Comparison of ENCODE assay signal across 14 mouse cellular contexts in the genomic region with DNA sequence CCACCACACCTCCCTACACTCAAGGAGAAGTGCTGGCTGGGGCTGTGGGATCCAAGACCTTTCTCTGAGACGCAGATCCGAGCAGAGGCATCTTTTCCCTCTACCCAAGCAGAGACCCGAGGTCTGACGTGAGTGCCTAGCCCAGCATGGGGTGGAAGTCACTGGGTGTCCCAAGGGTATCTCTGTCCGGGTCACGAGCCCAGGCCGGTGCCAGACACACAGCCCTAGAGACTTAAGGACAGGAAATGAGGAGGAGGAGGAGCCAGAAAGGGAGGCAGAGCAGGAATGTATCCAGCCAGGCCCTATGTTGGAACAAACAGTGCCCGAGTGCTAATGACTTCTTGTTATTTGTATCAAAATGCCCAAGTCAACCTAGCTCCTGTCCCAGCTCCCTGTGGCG. TPM values are rescaled to one million over a fixed set of nuclear protein-coding genes. Genes with fewer than 3 reads are reported as not detected.
DNase-seq lines count a peak whose midpoint lies in the region; ATAC-seq and TF ChIP-seq lines count a peak whose summit lies in the region.
"Had no signal": no experiment of that assay in that cellular context is flagged by ENCODE, and none has a peak within 500 bp of the region (broad histone marks: within the 10 kb centered on the region; RNA-seq: fewer than 3 reads in every experiment).

No protein-coding gene starts in this region.

- TF ChIP-seq EP300 in ES-Bruce4 (IDR thresholded peaks at IDR 0.05; ENCODE audit: insufficient read depth, low read depth, low read length), result no peak
- peak; percentile 7; the same call in 1 of the 2 replicates for TF ChIP-seq EP300 in lung, postnatal 0 days (IDR thresholded peaks at IDR 0.05)

- H3K9me3 ChIP-seq in ES-Bruce4 (replicated peaks; ENCODE audit: control insufficient read depth, insufficient read depth, low read length, poor library complexity, severe bottlenecking), result no peaks in the 10 kb centered on the region
- no peaks in the 10 kb centered on the region for H3K9me3 ChIP-seq in lung, postnatal 0 days (ENCODE audit: low read length)
- H3K9me3 ChIP-seq: heart, embryonic 15.5 days; intestine, embryonic 15.5 days had no signal

- TF ChIP-seq CTCF in ES-Bruce4 (IDR thresholded peaks at IDR 0.05; ENCODE audit: low read depth, low read length), result no peak
- no peak for TF ChIP-seq CTCF in lung, postnatal 0 days (IDR thresholded peaks at IDR 0.05)

- 0 out of 2 replicates have a peak, but pooled peaks cover 4% of the 10 kb centered on the region for H3K36me3 ChIP-seq in ES-Bruce4 (ENCODE audit: control insufficient read depth, insufficient read depth, low read length, poor library complexity, severe bottlenecking)
- peaks cover 14% of the 10 kb centered on the region; the same call in 1 of the 2 replicates for H3K36me3 ChIP-seq in lung, postnatal 0 days (ENCODE audit: insufficient read depth, low read length)
- H3K36me3 ChIP-seq: intestine, embryonic 15.5 days had no signal

- peak; percentile 13 for ATAC-seq in lung, postnatal 0 days
- ATAC-seq in granulocyte monocyte progenitor cell, adult 5-6 weeks (replicated peaks; ENCODE audit: poor library complexity, severe bottlenecking), result no peak
- ATAC-seq: intestine, embryonic 15.5 days; liver, postnatal 0 days had no signal

- H3K4me2 ChIP-seq in lung, postnatal 0 days (replicated peaks; ENCODE audit: low read depth, low read length), result no peak overlapping the region
- H3K4me2 ChIP-seq: heart, embryonic 15.5 days; intestine, embryonic 15.5 days had no signal

- peak; percentile 43 for DNase-seq in adrenal gland, adult 8-10 months
- no peak for DNase-seq in adrenal gland, postnatal 4 days (ENCODE audit: low spot score in 2 of 2)
- peak; percentile 58 for DNase-seq in heart, postnatal 4 days
- DNase-seq in lung, postnatal 0 days (ENCODE audit: low spot score), result peak; percentile 48
- no peak for DNase-seq in MN1 (ENCODE audit: low spot score)
- no peak for DNase-seq in left cerebral cortex, adult 9 months (ENCODE audit: low spot score in 2 of 2)
- DNase-seq: embryo, embryonic 11 days; liver, postnatal 0 days; midbrain, embryonic 14.5 days; thymus, adult 2 months had no signal

- no peak overlapping the region for H3K9ac ChIP-seq in ES-Bruce4 (ENCODE audit: low read depth, poor library complexity, severe bottlenecking)
- H3K9ac ChIP-seq in lung, postnatal 0 days (replicated peaks; ENCODE audit: low read depth), result no peak overlapping the region
- H3K9ac ChIP-seq: heart, embryonic 15.5 days; intestine, embryonic 15.5 days; liver, postnatal 0 days had no signal

- peak overlapping the region; percentile 5; the same call in 1 of the 2 replicates for H3K4me3 ChIP-seq in ES-Bruce4 (ENCODE audit: low read depth, low read length)
- no peak overlapping the region for H3K4me3 ChIP-seq in lung, postnatal 0 days (ENCODE audit: low read depth, low read length)
- H3K4me3 ChIP-seq: heart, embryonic 15.5 days; intestine, embryonic 15.5 days had no signal

- 46% methylated on average over 9 of the region's 9 CpGs for WGBS in lung, postnatal 0 days

- no peak for TF ChIP-seq POLR2A in ES-Bruce4 (IDR thresholded peaks at IDR 0.05; ENCODE audit: insufficient read depth, low read length)

- H3K4me1 ChIP-seq in ES-Bruce4 (ENCODE audit: control insufficient read depth, insufficient read depth, low read length), result peaks cover 10% of the 10 kb centered on the region
- peaks cover 10% of the 10 kb centered on the region for H3K4me1 ChIP-seq in lung, postnatal 0 days (ENCODE audit: insufficient read depth, low read depth, low read length)

- H3K27ac ChIP-seq in ES-Bruce4 (ENCODE audit: insufficient read depth, low read length), result no peak overlapping the region
- H3K27ac ChIP-seq in lung, postnatal 0 days (ENCODE audit: low read length), result no peak overlapping the region
- H3K27ac ChIP-seq: heart, embryonic 15.5 days; intestine, embryonic 15.5 days had no signal

- no peaks in the 10 kb centered on the region for H3K27me3 ChIP-seq in ES-Bruce4 (ENCODE audit: control insufficient read depth, insufficient read depth, low read length, poor library complexity, severe bottlenecking)
- H3K27me3 ChIP-seq in lung, postnatal 0 days (replicated peaks; ENCODE audit: insufficient read depth, low read length), result no peaks in the 10 kb centered on the region
- H3K27me3 ChIP-seq: heart, embryonic 15.5 days had no signal

RNA-seq across cellular contexts. Expression of gene Rapgef3, which starts 5.0 kb away (rescaled TPM):
- total RNA-seq in adrenal gland, adult 8-10 months (2022), result 10 to 100 TPM; 12.2 to 39.5 (median 25.7) TPM
- total RNA-seq in adrenal gland, postnatal 4 days (2021), result 10 to 100 TPM; 19.2 to 27.9 TPM
- 3.1 and 3.5 TPM in 2 replicates for polyA plus RNA-seq in ES-Bruce4 (2011; ENCODE audit: insufficient read depth, insufficient read length, low read depth, missing spikeins)
- 10 to 100 TPM; 32.7 to 33.4 TPM for total RNA-seq in heart, postnatal 4 days (2021)
- polyA plus RNA-seq in lung, postnatal 0 days (2015; fragmentation: Nextera tagmentation; extraction: Ambion mirVana), result 18.7 and 25.5 TPM in 2 replicates
- total RNA-seq in granulocyte monocyte progenitor cell, adult 5-6 weeks (2014; fragmentation: Nextera tagmentation), result 8.4 and 33.0 TPM in 2 replicates
- total RNA-seq in granulocyte monocyte progenitor cell, adult 5-6 weeks (2017), result 11.9 and 19.1 TPM in 2 replicates

RNA-seq across cellular contexts. Expression of gene Slc48a1, which starts 15.6 kb away (rescaled TPM):
- 100 to 1,000 TPM; 120 to 216 (median 160) TPM for total RNA-seq in adrenal gland, adult 8-10 months (2022)
- total RNA-seq in adrenal gland, postnatal 4 days (2021), result 10 to 100 TPM; 83.0 to 91.7 TPM
- 16.0 and 17.2 TPM in 2 replicates for polyA plus RNA-seq in ES-Bruce4 (2011; ENCODE audit: insufficient read depth, insufficient read length, low read depth, missing spikeins)
- total RNA-seq in heart, postnatal 4 days (2021), result 10 to 100 TPM; 58.7 to 59.2 TPM
- polyA plus RNA-seq in lung, postnatal 0 days (2015; fragmentation: Nextera tagmentation; extraction: Ambion mirVana), result 69.5 and 75.7 TPM in 2 replicates
- 97.0 and 99.2 TPM in 2 replicates for total RNA-seq in granulocyte monocyte progenitor cell, adult 5-6 weeks (2014; fragmentation: Nextera tagmentation)
- total RNA-seq in granulocyte monocyte progenitor cell, adult 5-6 weeks (2017), result 67.6 and 71.6 TPM in 2 replicates

RNA-seq across cellular contexts. Expression of gene Endou, which starts 31.6 kb away (rescaled TPM):
- total RNA-seq in adrenal gland, adult 8-10 months (2022), result 1 to 10 TPM in 1 of 4 experiments, under 1 TPM in 3; 0.35 to 1.2 (median 0.75) TPM
- 1 to 10 TPM in 1 of 2 experiments, under 1 TPM in 1; 0.95 to 1.1 TPM for total RNA-seq in adrenal gland, postnatal 4 days (2021)
- polyA plus RNA-seq in ES-Bruce4 (2011; ENCODE audit: insufficient read depth, insufficient read length, low read depth, missing spikeins), result 0.82 and 1.2 TPM in 2 replicates
- 1 to 10 TPM; 3.5 to 4.6 TPM for total RNA-seq in heart, postnatal 4 days (2021)
- polyA plus RNA-seq in lung, postnatal 0 days (2015; fragmentation: Nextera tagmentation; extraction: Ambion mirVana), result 2.1 and 2.9 TPM in 2 replicates
- total RNA-seq in granulocyte monocyte progenitor cell, adult 5-6 weeks (2014; fragmentation: Nextera tagmentation), result 0.53 and 2.8 TPM in 2 replicates
- 1.7 and 2.2 TPM in 2 replicates for total RNA-seq in granulocyte monocyte progenitor cell, adult 5-6 weeks (2017)

RNA-seq across cellular contexts. Expression of gene Rpap3, which starts 57.1 kb away (rescaled TPM):
- 10 to 100 TPM; 17.9 to 29.7 (median 26.3) TPM for total RNA-seq in adrenal gland, adult 8-10 months (2022)
- 10 to 100 TPM; 25.6 to 26.9 TPM for total RNA-seq in adrenal gland, postnatal 4 days (2021)
- 39.6 and 41.7 TPM in 2 replicates for polyA plus RNA-seq in ES-Bruce4 (2011; ENCODE audit: insufficient read depth, insufficient read length, low read depth, missing spikeins)
- total RNA-seq in heart, postnatal 4 days (2021), result 10 to 100 TPM; 16.0 to 19.7 TPM
- 14.3 and 15.5 TPM in 2 replicates for polyA plus RNA-seq in lung, postnatal 0 days (2015; fragmentation: Nextera tagmentation; extraction: Ambion mirVana)
- 25.7 and 31.1 TPM in 2 replicates for total RNA-seq in granulocyte monocyte progenitor cell, adult 5-6 weeks (2014; fragmentation: Nextera tagmentation)
- total RNA-seq in granulocyte monocyte progenitor cell, adult 5-6 weeks (2017), result 33.2 and 46.7 TPM in 2 replicates

Comparison
In these comparisons a context has a peak if more than half of its experiments do, and no peak if none do; other contexts are left out.
1. DNase-seq: peak in adrenal gland, adult 8-10 months (single experiment), heart, postnatal 4 days (single experiment) and lung, postnatal 0 days (single experiment); none in adrenal gland, postnatal 4 days (0 of 2), MN1 (single experiment) and left cerebral cortex, adult 9 months (0 of 2).